Mouse (Mus musculus) embryo, embryonic 11 days (tissue): ENCODE data around the gene Zyg11a.
"Not testable (repeated sequence)": the region's sequence is repeated elsewhere in the genome, so short reads cannot be mapped to it uniquely, and the experiment has no call there.

Source experiments
- DNase-seq: peaks from one replicate; pipeline ENCODE4 v3.0.0-alpha.2; 2015

Zyg11a gene

GRCm38 (mm10) chr4:108217332-108218179 is at the start of gene Zyg11a:
Zyg11a (minus strand) TSS chr4:108218048.
- DNase-seq = peak; percentile 47

- no peak for DNase-seq
These were observed 47.9 kb upstream of the Zyg11a start for GRCm38 (mm10) chr4:108265774-108266173.

DNA sequence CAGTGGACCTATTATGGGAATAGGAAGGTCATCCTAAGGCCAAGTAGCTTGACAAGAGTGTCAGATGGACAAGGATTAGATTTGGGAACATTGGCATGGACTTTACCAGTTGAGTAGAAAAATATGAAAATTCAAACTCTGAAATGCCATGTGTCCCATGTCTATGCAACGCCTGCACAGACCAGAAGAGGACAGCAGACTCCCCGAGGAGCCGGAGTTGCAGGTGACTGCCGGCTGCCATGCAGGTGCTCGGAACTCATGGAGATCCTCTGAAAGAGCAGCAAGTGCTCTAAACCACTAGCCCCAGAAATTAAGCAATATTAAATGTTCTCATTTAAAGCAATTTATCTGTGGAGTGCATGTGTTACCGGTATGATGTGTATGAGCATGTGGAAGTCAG is 35.5 kb upstream of the Zyg11a start:
- DNase-seq = no peak

DNA sequence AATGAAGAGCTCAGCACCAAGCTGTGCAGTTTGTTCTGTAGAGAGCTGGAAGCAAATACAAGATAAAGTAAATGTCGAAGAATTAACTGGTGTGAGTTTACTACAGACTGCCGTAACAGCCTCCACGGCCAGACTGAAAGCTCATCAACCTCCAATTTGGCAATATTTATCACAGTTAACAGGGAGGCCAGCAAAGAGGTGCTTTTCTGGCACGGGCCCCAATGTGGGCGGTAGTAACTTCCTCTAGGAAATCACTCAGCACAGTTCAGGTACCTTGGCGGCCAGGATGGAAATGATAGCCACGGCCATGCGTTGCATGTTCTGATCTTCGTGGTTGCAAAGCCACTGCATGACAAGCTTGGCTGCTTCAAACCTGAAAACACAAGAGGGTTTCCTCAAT is 32.7 kb upstream of the Zyg11a start:
- DNase-seq = no peak

DNA sequence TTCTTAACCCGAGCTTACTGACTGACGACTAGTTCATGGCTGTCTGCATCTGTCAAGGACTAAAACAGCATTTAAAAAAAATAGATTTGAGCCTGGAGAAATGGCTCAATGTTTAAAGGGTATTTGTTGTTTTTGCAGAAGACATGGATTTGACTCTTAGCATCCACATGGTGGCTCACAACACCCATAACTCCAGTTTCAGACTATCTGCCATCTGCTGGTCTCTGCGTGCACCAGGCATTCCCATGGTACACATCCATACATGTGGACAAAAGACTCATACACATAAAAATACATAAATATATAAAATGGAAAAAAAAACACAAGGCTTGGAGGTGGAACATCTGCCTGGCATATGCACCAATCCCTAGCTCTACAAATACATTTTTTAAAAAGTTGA is 31.5 kb upstream of the Zyg11a start:
- DNase-seq = no peak

DNA sequence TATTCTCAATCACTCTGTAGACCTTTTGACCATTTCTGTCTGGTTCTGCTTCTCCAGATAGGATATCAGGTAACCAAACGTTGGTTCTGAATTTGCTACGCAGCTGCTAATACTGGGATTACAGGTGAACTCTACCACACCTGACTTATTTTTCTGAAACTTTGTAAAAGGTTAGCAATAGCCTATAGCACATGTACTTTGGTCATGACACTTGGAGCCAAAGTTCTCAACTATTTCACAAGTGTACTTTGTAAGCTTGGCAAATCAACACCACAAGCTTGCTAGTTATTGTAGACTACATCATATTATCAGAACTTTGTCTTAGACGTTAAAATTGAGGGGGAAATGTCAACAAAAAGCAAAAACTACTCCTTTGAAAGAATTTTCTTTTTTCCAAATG is 15.8 kb upstream of the Zyg11a start:
- no peak for DNase-seq

DNA sequence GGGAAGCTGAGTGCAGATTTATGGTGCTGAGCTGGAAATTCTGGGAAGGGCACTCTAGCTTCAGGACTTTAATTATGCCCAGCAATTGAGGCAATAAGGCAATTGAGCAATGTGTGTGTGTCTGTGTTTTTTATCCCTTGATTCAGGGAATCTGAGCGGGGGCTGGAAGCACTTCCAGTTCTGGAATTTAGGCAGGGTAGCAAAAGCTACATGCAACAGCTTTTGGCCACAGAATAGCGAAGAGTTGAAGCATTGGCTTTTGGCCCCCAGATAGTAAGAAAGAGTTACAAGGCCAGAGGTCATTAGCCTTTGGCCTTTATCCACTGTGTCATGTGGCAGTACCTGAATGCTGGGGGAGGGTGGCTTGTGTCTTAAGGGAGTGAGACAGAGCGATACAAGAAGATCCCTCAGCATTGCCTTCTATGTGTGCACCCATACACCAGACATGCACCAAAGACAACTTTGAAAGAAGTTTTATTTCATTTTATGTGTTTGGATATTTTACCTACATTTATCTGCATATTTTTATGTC is 7.6 kb upstream of the Zyg11a start:
- DNase-seq = peak; percentile 13

GRCm38 (mm10) chr4:108222507-108222906 is 4.7 kb upstream of the Zyg11a start:
- no peak for DNase-seq

DNA sequence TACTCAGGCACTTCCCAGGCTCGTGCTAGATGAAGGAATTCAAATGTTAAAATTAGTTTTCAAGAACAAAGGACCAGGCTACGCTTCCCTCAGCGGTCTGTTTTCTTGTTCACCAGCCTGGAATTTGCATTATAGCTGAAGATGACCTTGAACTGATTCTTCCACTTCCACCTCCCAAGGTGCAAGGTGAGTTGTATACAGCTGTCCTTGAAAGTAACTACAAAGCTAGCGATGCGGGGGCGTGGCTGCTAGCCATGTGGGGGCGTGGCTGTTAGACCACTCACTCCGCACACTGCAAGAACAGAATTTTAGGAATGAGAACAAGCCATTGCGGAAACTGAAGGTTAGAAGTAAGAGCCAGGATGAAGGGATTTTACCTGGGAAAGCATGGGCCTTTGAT is 1.2 kb upstream of the Zyg11a start:
- peak; percentile 50 for DNase-seq

- no peak for DNase-seq
These were observed 4.8 kb downstream of the Zyg11a start for GRCm38 (mm10) chr4:108213023-108213422.

- DNase-seq = no peak
These were observed 13.2 kb downstream of the Zyg11a start for GRCm38 (mm10) chr4:108204629-108205028.

DNA sequence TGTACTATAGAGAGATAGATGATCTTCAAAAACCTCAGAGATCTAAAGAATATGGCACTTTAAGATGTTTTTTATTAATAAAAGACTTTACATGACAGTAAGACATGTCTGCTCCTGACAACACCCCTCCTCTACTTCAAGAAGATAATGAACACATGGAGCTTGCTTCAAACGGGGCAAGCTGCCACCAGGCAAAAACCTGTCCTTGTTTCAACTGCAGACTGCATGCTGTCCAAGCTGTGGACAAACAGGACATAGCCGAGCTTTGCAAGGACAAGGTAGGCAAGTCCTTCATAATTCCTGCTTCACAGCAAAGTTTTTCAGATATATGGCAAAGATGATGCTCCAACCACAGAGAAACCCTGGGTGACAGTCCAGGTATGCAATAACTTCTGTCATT is 18.6 kb downstream of the Zyg11a start:
- DNase-seq = no peak

DNA sequence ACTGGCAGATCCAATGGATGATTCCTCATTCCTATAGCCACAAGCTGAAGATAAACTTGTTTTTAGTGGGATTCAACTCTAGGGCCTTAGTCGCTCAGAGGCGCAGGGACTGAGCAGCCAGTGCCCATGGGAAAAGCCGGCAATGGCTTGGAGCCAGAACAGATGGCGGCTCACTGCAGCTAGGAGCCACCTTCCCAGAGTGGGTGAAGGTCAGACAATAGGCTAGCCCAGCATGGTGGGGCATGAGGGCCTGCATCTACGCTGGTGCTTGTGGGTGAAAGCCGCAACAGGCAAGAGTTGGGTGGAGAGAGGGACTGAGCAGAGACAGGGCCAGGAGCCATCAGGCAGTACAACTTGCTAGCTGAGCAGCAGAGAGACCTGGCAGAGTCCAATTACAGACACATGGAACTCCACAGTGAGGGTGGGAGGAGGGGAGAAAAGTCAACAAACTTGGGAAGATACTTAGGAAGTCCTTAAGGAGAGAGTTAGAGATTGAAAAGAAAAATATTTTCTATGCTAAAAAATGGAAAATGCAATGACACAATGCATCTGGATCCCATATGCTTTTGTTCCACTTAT is 21.5 kb downstream of the Zyg11a start:
- peak; percentile 26 for DNase-seq

DNA sequence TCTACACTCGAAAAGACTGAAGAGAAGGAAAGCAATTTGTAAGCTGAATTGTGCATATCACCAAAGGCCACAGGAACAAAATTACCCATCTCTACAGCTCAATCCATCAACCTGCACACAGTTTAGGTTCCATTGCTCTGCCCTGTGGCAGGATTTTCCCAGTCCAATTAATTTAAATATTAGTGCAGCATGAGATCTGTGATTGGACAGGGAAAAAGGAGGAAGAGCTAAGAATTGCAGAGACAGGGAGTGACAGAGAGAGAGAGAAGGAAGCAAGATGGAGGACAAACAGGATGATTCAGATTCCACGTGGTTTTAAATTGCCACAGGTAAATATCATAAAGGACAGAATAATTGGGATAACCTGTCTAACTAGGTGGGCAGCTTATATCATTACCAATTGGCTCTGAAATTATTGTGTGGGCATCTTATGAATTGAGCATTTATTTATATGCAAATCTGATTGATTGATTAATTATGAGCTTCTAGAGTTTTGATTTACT is 25.0 kb downstream of the Zyg11a start:
- no peak for DNase-seq

DNA sequence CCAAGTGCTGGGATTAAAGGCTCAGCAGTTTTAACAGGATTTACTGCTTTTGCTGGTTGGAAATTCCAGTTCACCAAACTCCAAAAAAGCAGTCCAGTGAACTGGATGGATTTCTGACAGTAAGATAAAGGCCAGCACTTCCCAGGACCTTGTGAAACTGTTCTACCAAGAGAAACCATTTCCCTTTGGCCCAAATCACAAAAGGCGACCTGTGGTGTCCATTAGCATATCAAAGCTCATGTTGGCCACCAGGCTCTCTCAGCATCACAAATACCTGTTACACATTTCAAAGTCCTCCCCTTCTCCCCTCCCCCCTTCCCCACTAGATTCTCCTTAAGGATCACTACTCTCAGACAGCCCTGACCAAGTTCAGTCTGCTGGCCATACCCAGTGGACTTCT is 35.6 kb downstream of the Zyg11a start:
- DNase-seq = no peak

- DNase-seq = no peak
These were observed 49.8 kb downstream of the Zyg11a start for GRCm38 (mm10) chr4:108168056-108168455.

DNA sequence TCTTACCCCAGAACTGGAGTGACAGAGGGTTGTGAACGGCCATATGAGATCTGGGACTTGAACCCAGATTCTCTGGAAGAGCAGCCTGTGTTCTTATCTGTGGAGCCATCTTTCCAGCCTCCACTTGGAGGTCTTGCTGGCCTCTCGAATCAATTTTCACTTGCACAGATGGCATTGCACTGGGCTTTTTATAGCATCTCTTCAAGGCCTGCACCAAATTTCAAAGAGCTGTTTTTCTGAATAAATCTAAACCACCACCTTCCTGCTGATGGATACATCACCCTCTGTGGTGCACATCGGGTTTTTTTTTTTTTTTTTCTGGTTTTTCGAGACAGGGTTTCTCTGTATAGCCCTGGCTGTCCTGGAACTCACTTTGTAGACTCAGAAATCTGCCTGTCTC is 51.0 kb downstream of the Zyg11a start:
- DNase-seq = no peak

DNA sequence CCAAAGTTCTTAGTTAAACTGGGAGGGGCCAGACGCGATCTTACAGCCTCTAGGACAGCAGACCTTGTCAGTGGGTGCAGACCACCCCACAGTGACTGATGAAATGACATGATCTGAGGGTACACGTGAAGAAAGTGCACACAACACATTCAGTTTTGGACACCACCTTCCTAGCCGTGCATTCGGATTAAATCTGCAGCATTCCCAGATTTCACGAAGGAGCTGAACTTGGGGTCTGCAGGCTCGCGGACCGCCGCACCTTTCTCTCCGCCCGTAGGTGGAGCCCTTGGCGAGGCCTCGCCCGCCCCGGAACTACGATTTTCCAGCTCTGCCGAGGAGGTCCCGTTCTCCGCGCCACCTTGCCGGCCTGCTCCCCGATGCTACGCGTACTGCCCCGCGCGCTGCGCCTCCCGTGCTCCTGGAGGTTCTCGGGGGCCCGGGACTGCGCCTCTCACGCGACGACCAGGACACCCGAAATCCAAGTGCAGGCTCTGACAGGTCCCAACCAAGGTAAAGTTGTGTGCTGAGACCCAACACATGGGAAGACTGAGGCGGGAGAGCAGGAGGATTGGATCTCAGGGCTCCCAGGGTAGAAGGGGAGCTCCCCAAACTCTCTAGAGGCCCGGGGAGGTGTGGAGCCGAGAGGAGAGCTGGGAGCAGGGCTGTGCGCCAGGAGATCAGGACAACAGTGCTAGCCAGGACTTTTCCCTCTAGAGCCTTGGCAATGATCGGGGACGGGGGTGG is 52.5 kb downstream of the Zyg11a start, which contains the start of gene Echdc2:
TSS of gene Echdc2 (plus strand) at position 286 of the 744 bp plus-strand sequence.
- peak; percentile 86 for DNase-seq

GRCm38 (mm10) chr4:108163291-108163690 is 54.6 kb downstream of the Zyg11a start:
- no peak for DNase-seq

- no peak for DNase-seq
These were observed 55.9 kb downstream of the Zyg11a start for GRCm38 (mm10) chr4:108161936-108162335.

- DNase-seq = not testable (repeated sequence)
These were observed 62.7 kb downstream of the Zyg11a start for GRCm38 (mm10) chr4:108155141-108155540.

DNA sequence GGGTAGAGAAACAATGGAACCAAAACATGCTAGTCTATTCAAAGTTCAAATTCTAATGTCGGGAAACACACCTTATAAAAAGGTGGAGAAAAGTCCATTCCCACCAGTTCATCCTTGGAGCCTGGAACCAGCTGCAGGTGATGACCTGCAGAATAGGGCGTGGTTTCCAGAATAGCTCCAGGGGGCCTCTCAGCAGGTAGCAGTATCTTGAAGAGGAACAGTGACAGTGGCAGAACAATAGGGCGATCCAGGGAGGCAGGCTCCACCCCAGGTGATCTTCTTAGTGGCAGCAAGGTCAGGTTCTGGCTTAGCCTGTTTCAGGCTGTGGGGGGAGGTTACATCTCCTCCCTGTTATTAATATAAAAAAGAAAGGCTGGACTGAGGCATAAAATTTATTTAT is 72.3 kb downstream of the Zyg11a start:
- not testable (repeated sequence) for DNase-seq

DNA sequence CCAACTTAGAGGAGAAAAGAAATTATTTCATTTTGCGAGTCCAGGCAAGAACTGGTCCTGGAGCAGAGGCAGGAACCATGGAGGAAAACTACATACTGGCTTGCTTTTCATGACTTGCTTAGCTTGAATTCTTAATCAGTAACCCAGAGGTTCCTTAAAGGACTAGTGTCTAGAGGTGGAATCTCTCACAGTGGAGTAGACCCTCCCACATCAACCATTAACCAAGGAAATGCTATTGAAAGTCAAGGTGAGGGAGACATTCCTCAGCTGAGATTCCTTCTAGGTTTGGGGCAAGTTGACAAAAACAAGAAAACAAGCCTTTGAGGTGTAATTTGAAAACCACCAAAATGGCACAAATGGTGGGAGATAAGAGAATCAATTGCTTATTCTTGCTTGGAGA is 73.0 kb downstream of the Zyg11a start, which contains the start of gene Scp2:
TSS of gene Scp2 (minus strand) at position 119 of the 400 bp plus-strand sequence.
- no peak for DNase-seq
